Mouse (Mus musculus) ES-Bruce4 (cell line): ENCODE results near the gene Ntn3. TPM values are rescaled to one million over a fixed set of nuclear protein-coding genes. Genes with fewer than 3 reads are reported as not detected.

Experiments
- H3K27ac ChIP-seq: 2 replicates; pipeline ENCODE4 v1.5.1; 2012; ENCODE audit warnings: low read length, inconsistent platforms; ENCODE audit not compliant: insufficient read depth
- H3K27me3 ChIP-seq: 2 replicates; pipeline ENCODE4 v1.6.1; 2012; ENCODE audit warnings: mild to moderate bottlenecking, low read length, inconsistent platforms; ENCODE audit not compliant: control insufficient read depth, poor library complexity, insufficient read depth, severe bottlenecking
- H3K36me3 ChIP-seq: 2 replicates; pipeline ENCODE4 v1.6.1; 2012; ENCODE audit warnings: inconsistent platforms, mild to moderate bottlenecking, low read length, moderate library complexity; ENCODE audit not compliant: control insufficient read depth, poor library complexity, insufficient read depth, severe bottlenecking
- H3K4me1 ChIP-seq: one replicate; pipeline ENCODE4 v1.8.1; 2011; ENCODE audit warnings: low read length; ENCODE audit not compliant: control insufficient read depth, insufficient read depth
- H3K4me3 ChIP-seq: 2 replicates; pipeline ENCODE4 v1.5.1; 2011; ENCODE audit warnings: low read depth, mild to moderate bottlenecking, low read length
- H3K9ac ChIP-seq: 2 replicates; pipeline ENCODE4 v1.6.1; 2012; ENCODE audit warnings: low read depth, mild to moderate bottlenecking, inconsistent platforms; ENCODE audit not compliant: poor library complexity, severe bottlenecking
- H3K9me3 ChIP-seq: replicated peaks from 2 replicates; pipeline ENCODE4 v1.6.1; 2012; ENCODE audit warnings: mild to moderate bottlenecking, low read length, inconsistent platforms; ENCODE audit not compliant: control insufficient read depth, poor library complexity, insufficient read depth, severe bottlenecking
- CTCF ChIP-seq: IDR thresholded peaks from one replicate; pipeline ENCODE4 v1.8.1; 2011; ENCODE audit warnings: low read depth, low read length
- EP300 ChIP-seq: IDR thresholded peaks from 2 replicates; pipeline ENCODE4 v1.6.1; 2011; ENCODE audit warnings: low read depth, low read length; ENCODE audit not compliant: insufficient read depth
- POLR2A ChIP-seq: IDR thresholded peaks from one replicate; pipeline ENCODE4 v1.8.1; 2011; ENCODE audit warnings: low read length; ENCODE audit not compliant: insufficient read depth
- polyA plus RNA-seq: library from polyadenylated mRNA; stranded (reverse); fragments of >200 nt; gene quantifications from 2 replicates; pipeline ENCODE4 v1.2.4, GENCODE M21; 2011; ENCODE audit warnings: low read depth; ENCODE audit not compliant: missing spikeins, insufficient read depth, insufficient read length

Ntn3 gene
- polyA plus RNA-seq, 1 experiment = 0.96 TPM

- H3K9ac ChIP-seq = peak overlapping the region; percentile 77
- peaks cover 4% of the 10 kb centered on the region for H3K4me1 ChIP-seq
- H3K27ac ChIP-seq = no peak overlapping the region
These were observed 4.5 kb downstream of the Ntn3 start for GRCm38 (mm10) chr17:24204846-24205245.

DNA sequence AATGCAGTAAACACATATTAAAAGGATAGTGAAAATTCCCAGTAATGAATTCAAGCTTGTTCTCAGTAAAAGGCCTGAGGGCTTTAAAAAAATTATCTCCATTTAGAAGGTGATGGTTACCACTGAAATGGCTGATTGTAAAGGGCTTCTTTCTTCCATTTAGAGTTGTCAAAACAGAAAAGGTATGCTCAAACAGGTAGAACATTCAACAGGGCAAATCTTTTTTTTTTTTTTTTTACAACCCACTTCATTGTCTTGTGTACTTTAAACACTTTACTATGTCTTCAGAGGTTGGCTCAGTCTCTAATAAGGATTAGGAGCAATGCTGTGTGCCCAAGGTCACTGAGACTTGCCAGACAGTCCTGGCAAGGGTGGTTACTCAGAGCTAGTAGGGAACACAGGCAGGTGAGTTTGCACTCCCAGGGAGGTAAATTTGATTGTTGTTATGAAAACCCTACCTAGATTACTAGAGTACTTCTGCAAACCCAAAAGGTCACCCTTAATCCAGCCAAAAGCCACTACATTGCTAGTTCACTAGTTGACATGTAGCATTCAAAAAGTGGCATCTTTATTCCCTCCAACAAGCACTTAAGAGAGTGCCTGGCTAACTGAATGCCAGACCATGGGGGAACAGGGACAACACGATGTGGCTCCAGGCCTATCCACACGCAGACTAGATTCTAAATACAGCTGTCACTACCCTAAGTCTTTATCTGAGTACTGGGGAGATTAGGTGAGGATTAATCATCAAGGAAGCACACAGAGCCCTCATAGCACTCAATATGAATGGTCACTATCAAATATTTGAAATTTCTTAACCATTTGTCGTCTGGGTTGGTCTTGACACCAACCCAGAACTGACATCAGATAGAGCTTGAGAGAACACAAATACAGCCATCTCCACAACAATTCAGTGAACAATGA lies 5.5 kb downstream of the Ntn3 start:
- Histone ChIP-seq H3K27ac (peak overlapping the region; percentile 79), H3K9ac (no peak overlapping the region), H3K4me3 (no peak overlapping the region), H3K4me1 (peaks cover 10% of the 10 kb centered on the region), H3K36me3 (no peaks in the 10 kb centered on the region), H3K27me3 (no peaks in the 10 kb centered on the region), H3K9me3 (no peaks in the 10 kb centered on the region)
- TF ChIP-seq EP300 = no peak
- TF ChIP-seq POLR2A = no peak
- TF ChIP-seq CTCF = no peak

More at GRCm38 (mm10) chr17:24204846-24205245, 4.5 kb downstream of the Ntn3 start:
- no peaks in the 10 kb centered on the region for H3K36me3 ChIP-seq
- no peaks in the 10 kb centered on the region for H3K9me3 ChIP-seq
- H3K4me3 ChIP-seq = peak overlapping the region; percentile 75
- TF ChIP-seq EP300 = no peak
- no peak for TF ChIP-seq CTCF
- no peak for TF ChIP-seq POLR2A
- H3K27me3 ChIP-seq = no peaks in the 10 kb centered on the region

GRCm38 (mm10) chr17:24203068-24203467 lies 6.3 kb downstream of the Ntn3 start:
- H3K27me3 ChIP-seq = no peaks in the 10 kb centered on the region
- H3K4me1 ChIP-seq = peaks cover 12% of the 10 kb centered on the region
- H3K9me3 ChIP-seq = no peaks in the 10 kb centered on the region
- peak; percentile 85 for TF ChIP-seq EP300
- TF ChIP-seq CTCF = no peak
- 0 out of 2 replicates have a peak overlapping the region, but pooled peaks have one; percentile 2 for H3K4me3 ChIP-seq
- no peaks in the 10 kb centered on the region for H3K36me3 ChIP-seq
- no peak overlapping the region for H3K9ac ChIP-seq
- H3K27ac ChIP-seq = peak overlapping the region; percentile 79

DNA sequence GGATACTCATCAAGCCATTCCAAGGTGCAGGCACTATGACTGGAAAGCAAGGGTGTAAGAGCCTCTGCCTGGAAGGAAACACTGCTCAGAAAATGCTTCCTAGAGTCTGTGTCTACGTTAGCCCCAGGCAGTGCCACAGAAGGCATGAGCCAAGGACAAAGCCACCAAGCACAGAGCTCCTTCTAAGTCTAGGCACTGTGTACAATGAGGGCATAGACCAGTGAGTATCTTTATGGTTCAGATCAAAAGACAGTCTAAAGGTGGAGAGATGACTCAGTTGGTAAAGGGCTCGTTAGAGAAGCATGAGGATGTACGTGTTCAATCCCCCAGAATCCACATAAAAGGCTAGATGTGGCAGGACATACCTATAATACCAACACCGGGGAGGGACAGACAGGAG lies 8.2 kb downstream of the Ntn3 start:
- peaks cover 19% of the 10 kb centered on the region for H3K4me1 ChIP-seq
- H3K27me3 ChIP-seq = no peaks in the 10 kb centered on the region
- no peak overlapping the region for H3K4me3 ChIP-seq
- no peak overlapping the region for H3K9ac ChIP-seq
- no peak for TF ChIP-seq POLR2A
- TF ChIP-seq CTCF = no peak
- TF ChIP-seq EP300 = no peak
- no peaks in the 10 kb centered on the region for H3K36me3 ChIP-seq
- no peaks in the 10 kb centered on the region for H3K9me3 ChIP-seq
- H3K27ac ChIP-seq = no peak overlapping the region

DNA sequence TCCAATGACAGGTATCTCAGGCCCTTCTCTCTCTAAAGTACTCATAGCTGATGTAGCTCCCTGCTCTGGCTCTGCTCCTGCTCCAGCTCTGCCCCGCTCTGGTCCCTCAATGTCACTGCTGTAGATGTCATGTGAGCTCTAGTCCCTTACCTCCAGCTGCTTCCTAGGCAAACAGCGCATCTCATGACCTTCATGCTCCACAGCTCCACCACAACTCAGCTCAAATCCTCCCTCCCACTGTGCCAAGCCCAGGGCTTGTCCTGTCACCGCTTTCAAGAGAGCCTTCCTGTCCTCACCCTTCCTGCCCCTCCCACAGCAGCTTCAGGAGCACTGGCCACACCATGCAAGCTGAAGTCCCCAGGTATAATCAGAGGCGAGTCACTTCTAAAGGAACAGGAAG lies 9.6 kb downstream of the Ntn3 start:
- Histone ChIP-seq H3K36me3 (no peaks in the 10 kb centered on the region), H3K27ac (no peak overlapping the region), H3K4me3 (no peak overlapping the region), H3K4me1 (peaks cover 19% of the 10 kb centered on the region), H3K9ac (no peak overlapping the region), H3K27me3 (no peaks in the 10 kb centered on the region), H3K9me3 (no peaks in the 10 kb centered on the region)
- TF ChIP-seq POLR2A (no peak), CTCF (no peak), EP300 (peak; percentile 84)

DNA sequence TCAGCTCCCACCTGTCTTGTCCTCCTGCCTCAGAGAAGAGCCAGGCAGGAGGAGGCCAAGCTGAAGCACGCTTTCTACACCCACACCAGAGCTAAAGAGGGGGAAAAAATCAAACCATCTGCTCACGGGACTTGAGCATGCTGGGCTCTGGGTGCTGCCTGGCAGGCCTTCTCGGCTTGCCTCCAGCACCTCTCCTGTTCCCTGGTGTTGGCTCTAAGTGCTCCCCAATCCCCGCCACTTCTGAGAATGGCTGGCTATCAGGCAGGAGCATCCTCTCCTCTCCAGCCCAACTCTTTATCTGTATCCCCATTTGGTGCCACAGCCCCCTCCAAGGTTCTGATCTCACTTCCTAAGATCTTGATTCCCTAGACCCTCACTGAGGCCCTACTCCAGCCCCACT lies 10.1 kb downstream of the Ntn3 start:
- no peaks in the 10 kb centered on the region for H3K36me3 ChIP-seq
- H3K27me3 ChIP-seq = no peaks in the 10 kb centered on the region
- peaks cover 19% of the 10 kb centered on the region for H3K4me1 ChIP-seq
- H3K9ac ChIP-seq = no peak overlapping the region
- H3K9me3 ChIP-seq = no peaks in the 10 kb centered on the region
- no peak overlapping the region for H3K27ac ChIP-seq
- TF ChIP-seq EP300 (no peak), POLR2A (no peak), CTCF (no peak)
- no peak overlapping the region for H3K4me3 ChIP-seq
